Mouse (Mus musculus): ENCODE results near the gene Gm1979. TPM values are rescaled to one million over a fixed set of nuclear protein-coding genes. Genes with fewer than 3 reads are reported as not detected.
"Not testable (repeated sequence)": the region's sequence is repeated elsewhere in the genome, so short reads cannot be mapped to it uniquely, and the experiment has no call there.

Gene Gm1979
- not detected in 2 replicates for polyA plus RNA-seq (2011; ENCODE audit: insufficient read depth, insufficient read length, low read depth, missing spikeins)

DNA sequence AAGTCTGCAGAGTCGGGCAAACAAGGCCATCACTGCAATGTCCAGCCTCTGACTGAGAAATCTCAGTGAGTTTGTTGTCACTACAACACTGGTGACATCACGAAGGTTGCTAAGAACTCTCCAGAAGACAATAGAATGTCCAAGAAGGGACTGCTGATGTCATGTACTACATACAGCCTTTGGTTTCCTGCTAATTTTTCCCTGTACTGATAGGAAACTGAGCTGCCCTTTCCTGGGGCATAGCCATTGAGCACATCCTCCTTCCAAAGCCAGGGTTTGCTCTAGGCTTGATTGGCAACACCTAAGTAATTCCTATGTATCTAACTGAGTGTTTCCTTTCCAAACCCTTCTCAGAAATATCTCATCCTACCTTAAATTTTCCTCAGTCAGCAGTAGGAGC, at the start of gene Gm1979:
Gene Gm1979 (minus strand): TSS at position 101 of the 400 bp plus-strand sequence.
- H3K4me1 ChIP-seq (ENCODE audit: control insufficient read depth, insufficient read depth, low read length); H3K27me3 ChIP-seq (ENCODE audit: control insufficient read depth, insufficient read depth, low read length, poor library complexity, severe bottlenecking); H3K27ac ChIP-seq (ENCODE audit: insufficient read depth, low read length); H3K36me3 ChIP-seq (ENCODE audit: control insufficient read depth, insufficient read depth, low read length, poor library complexity, severe bottlenecking); H3K9me3 ChIP-seq (replicated peaks; ENCODE audit: control insufficient read depth, insufficient read depth, low read length, poor library complexity, severe bottlenecking); H3K4me3 ChIP-seq (ENCODE audit: low read depth, low read length); H3K9ac ChIP-seq (ENCODE audit: low read depth, poor library complexity, severe bottlenecking): not testable (repeated sequence)

DNA sequence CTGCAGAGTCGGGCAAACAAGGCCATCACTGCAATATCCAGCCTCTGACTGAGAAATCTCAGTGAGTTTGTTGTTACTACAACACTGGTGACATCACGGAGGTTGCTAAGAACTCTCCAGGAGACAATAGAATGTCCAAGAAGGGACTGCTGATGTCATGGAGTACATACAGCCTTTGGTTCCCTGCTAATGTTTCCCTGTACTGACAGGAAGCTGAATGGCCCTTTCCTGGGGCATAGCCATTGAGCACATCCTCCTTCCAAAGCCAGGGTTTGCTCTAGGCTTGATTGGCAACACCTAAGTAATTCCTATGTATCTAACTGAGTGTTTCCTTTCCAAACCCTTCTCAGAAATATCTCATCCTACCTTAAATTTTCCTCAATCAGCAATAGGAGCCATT, 34.9 kb upstream of the Gm1979 start, which contains the start of gene Speer4a:
Gene Speer4a (minus strand): TSS at position 101 of the 400 bp plus-strand sequence.
- H3K4me1 ChIP-seq (ENCODE audit: control insufficient read depth, insufficient read depth, low read length); H3K27ac ChIP-seq (ENCODE audit: insufficient read depth, low read length); H3K27me3 ChIP-seq (ENCODE audit: control insufficient read depth, insufficient read depth, low read length, poor library complexity, severe bottlenecking); H3K9me3 ChIP-seq (replicated peaks; ENCODE audit: control insufficient read depth, insufficient read depth, low read length, poor library complexity, severe bottlenecking); H3K4me3 ChIP-seq (ENCODE audit: low read depth, low read length); H3K36me3 ChIP-seq (ENCODE audit: control insufficient read depth, insufficient read depth, low read length, poor library complexity, severe bottlenecking); H3K9ac ChIP-seq (ENCODE audit: low read depth, poor library complexity, severe bottlenecking): not testable (repeated sequence)

DNA sequence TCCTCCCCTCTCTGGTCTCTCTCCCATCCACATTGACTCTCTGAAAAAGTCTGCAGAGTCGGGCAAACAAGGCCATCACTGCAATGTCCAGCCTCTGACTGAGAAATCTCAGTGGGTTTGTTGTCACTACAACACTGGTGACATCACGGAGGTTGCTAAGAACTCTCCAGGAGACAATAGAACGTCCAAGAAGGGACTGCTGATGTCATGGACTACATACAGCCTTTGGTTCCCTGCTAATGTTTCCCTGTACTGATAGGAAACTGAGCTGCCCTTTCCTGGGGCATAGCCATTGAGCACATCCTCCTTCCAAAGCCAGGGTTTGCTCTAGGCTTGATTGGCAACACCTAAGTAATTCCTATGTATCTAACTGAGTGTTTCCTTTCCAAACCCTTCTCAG, 18.2 kb upstream of the Gm1979 start, which contains the start of gene Gm5862:
Gene Gm5862 (minus strand): TSS at position 101 of the 400 bp plus-strand sequence.
- H3K36me3 ChIP-seq (ENCODE audit: control insufficient read depth, insufficient read depth, low read length, poor library complexity, severe bottlenecking); H3K27ac ChIP-seq (ENCODE audit: insufficient read depth, low read length); H3K27me3 ChIP-seq (ENCODE audit: control insufficient read depth, insufficient read depth, low read length, poor library complexity, severe bottlenecking); H3K4me3 ChIP-seq (ENCODE audit: low read depth, low read length); H3K9ac ChIP-seq (ENCODE audit: low read depth, poor library complexity, severe bottlenecking); H3K9me3 ChIP-seq (replicated peaks; ENCODE audit: control insufficient read depth, insufficient read depth, low read length, poor library complexity, severe bottlenecking); H3K4me1 ChIP-seq (ENCODE audit: control insufficient read depth, insufficient read depth, low read length): not testable (repeated sequence)

DNA sequence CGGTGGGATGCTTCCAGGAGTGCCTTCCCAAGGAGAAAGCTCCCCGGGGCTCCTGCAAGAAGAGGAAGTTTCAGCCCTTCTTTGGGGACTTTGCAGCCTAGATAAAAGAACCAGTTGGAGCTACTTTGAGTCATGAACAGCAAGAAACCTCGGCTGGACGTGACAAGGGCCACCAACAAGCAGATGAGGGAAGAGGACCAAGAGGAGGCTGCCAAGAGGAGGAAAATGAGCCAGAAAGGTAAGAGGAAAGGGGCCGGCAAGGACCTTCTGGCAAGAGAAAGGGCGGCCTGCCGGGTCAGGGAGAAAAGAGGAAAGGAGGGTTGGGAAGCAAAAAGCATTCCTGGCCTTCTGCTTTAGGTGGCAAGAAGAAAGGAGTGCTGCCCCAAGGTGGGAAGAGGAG, 3.1 kb upstream of the Gm1979 start:
- not testable (repeated sequence) for H3K9me3 ChIP-seq (replicated peaks; ENCODE audit: control insufficient read depth, insufficient read depth, low read length, poor library complexity, severe bottlenecking); H3K27me3 ChIP-seq (ENCODE audit: control insufficient read depth, insufficient read depth, low read length, poor library complexity, severe bottlenecking); H3K36me3 ChIP-seq (ENCODE audit: control insufficient read depth, insufficient read depth, low read length, poor library complexity, severe bottlenecking); H3K4me1 ChIP-seq (ENCODE audit: control insufficient read depth, insufficient read depth, low read length); H3K27ac ChIP-seq (ENCODE audit: insufficient read depth, low read length); H3K9ac ChIP-seq (ENCODE audit: low read depth, poor library complexity, severe bottlenecking); H3K4me3 ChIP-seq (ENCODE audit: low read depth, low read length)

GRCm38 (mm10) chr5:26006937-26007695, 2.5 kb upstream of the Gm1979 start:
- not testable (repeated sequence) for H3K36me3 ChIP-seq (ENCODE audit: control insufficient read depth, insufficient read depth, low read length, poor library complexity, severe bottlenecking); H3K9me3 ChIP-seq (replicated peaks; ENCODE audit: control insufficient read depth, insufficient read depth, low read length, poor library complexity, severe bottlenecking); H3K27me3 ChIP-seq (ENCODE audit: control insufficient read depth, insufficient read depth, low read length, poor library complexity, severe bottlenecking); H3K27ac ChIP-seq (ENCODE audit: insufficient read depth, low read length); H3K4me1 ChIP-seq (ENCODE audit: control insufficient read depth, insufficient read depth, low read length); H3K9ac ChIP-seq (ENCODE audit: low read depth, poor library complexity, severe bottlenecking)
- TF ChIP-seq CTCF (IDR thresholded peaks at IDR 0.05; ENCODE audit: low read depth, low read length), result peak; percentile 14
- H3K4me3 ChIP-seq (ENCODE audit: low read depth, low read length), result peak overlapping the region; percentile 11

DNA sequence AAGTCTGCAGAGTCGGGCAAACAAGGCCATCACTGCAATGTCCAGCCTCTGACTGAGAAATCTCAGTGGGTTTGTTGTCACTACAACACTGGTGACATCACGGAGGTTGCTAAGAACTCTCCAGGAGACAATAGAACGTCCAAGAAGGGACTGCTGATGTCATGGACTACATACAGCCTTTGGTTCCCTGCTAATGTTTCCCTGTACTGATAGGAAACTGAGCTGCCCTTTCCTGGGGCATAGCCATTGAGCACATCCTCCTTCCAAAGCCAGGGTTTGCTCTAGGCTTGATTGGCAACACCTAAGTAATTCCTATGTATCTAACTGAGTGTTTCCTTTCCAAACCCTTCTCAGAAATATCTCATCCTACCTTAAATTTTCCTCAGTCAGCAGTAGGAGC, 16.0 kb downstream of the Gm1979 start, which contains the start of gene Gm21698:
Gene Gm21698 (minus strand): TSS at position 101 of the 400 bp plus-strand sequence.
- not testable (repeated sequence) for H3K4me1 ChIP-seq (ENCODE audit: control insufficient read depth, insufficient read depth, low read length); H3K27me3 ChIP-seq (ENCODE audit: control insufficient read depth, insufficient read depth, low read length, poor library complexity, severe bottlenecking); H3K9me3 ChIP-seq (replicated peaks; ENCODE audit: control insufficient read depth, insufficient read depth, low read length, poor library complexity, severe bottlenecking); H3K9ac ChIP-seq (ENCODE audit: low read depth, poor library complexity, severe bottlenecking); H3K27ac ChIP-seq (ENCODE audit: insufficient read depth, low read length); H3K36me3 ChIP-seq (ENCODE audit: control insufficient read depth, insufficient read depth, low read length, poor library complexity, severe bottlenecking); H3K4me3 ChIP-seq (ENCODE audit: low read depth, low read length)

- not testable (repeated sequence) for H3K4me3 ChIP-seq (ENCODE audit: low read depth, low read length); H3K27ac ChIP-seq (ENCODE audit: insufficient read depth, low read length); H3K36me3 ChIP-seq (ENCODE audit: control insufficient read depth, insufficient read depth, low read length, poor library complexity, severe bottlenecking); H3K4me1 ChIP-seq (ENCODE audit: control insufficient read depth, insufficient read depth, low read length); H3K27me3 ChIP-seq (ENCODE audit: control insufficient read depth, insufficient read depth, low read length, poor library complexity, severe bottlenecking); H3K9me3 ChIP-seq (replicated peaks; ENCODE audit: control insufficient read depth, insufficient read depth, low read length, poor library complexity, severe bottlenecking); H3K9ac ChIP-seq (ENCODE audit: low read depth, poor library complexity, severe bottlenecking)
Observed at GRCm38 (mm10) chr5:25972563-25972962, 32.0 kb downstream of the Gm1979 start, which contains the start of gene Gm21680. TSS of gene Gm21680 (minus strand) at chr5:25972663.

- H3K4me3 ChIP-seq (ENCODE audit: low read depth, low read length), result peak overlapping the region; percentile 22
- H3K27me3 ChIP-seq (ENCODE audit: control insufficient read depth, insufficient read depth, low read length, poor library complexity, severe bottlenecking); H3K27ac ChIP-seq (ENCODE audit: insufficient read depth, low read length); H3K9ac ChIP-seq (ENCODE audit: low read depth, poor library complexity, severe bottlenecking); H3K9me3 ChIP-seq (replicated peaks; ENCODE audit: control insufficient read depth, insufficient read depth, low read length, poor library complexity, severe bottlenecking); H3K4me1 ChIP-seq (ENCODE audit: control insufficient read depth, insufficient read depth, low read length); H3K36me3 ChIP-seq (ENCODE audit: control insufficient read depth, insufficient read depth, low read length, poor library complexity, severe bottlenecking): not testable (repeated sequence)
Observed at GRCm38 (mm10) chr5:25957050-25957449, 47.5 kb downstream of the Gm1979 start.

- not testable (repeated sequence) for H3K36me3 ChIP-seq (ENCODE audit: control insufficient read depth, insufficient read depth, low read length, poor library complexity, severe bottlenecking); H3K9ac ChIP-seq (ENCODE audit: low read depth, poor library complexity, severe bottlenecking); H3K4me1 ChIP-seq (ENCODE audit: control insufficient read depth, insufficient read depth, low read length); H3K27me3 ChIP-seq (ENCODE audit: control insufficient read depth, insufficient read depth, low read length, poor library complexity, severe bottlenecking); H3K27ac ChIP-seq (ENCODE audit: insufficient read depth, low read length); H3K9me3 ChIP-seq (replicated peaks; ENCODE audit: control insufficient read depth, insufficient read depth, low read length, poor library complexity, severe bottlenecking)
- H3K4me3 ChIP-seq (ENCODE audit: low read depth, low read length), result peak overlapping the region; percentile 22
Observed at GRCm38 (mm10) chr5:25956611-25957010, 48.0 kb downstream of the Gm1979 start.
